Mouse (Mus musculus) large intestine, adult 2 months (tissue): ENCODE measurements at regions not wholly inside any gene's neighbourhood (a gene's known extent, or its start where the extent isn't known, plus 50 kb on each side); places are given as distances from the start of the nearest gene placed in this dataset.

ENCODE experiments used
- DNase-seq: peaks from one replicate; pipeline ENCODE4 v3.0.0-alpha.2; 2012; ENCODE audit warnings: low read depth, low spot score
- WGBS: fragments of 180-500 bp; shearing (Covaris S2); methylation state at CpG from one replicate; pipeline ENCODE4 v1.1.7; 2018; 5-methylcytosine and 5-hydroxymethylcytosine counted together

DNA sequence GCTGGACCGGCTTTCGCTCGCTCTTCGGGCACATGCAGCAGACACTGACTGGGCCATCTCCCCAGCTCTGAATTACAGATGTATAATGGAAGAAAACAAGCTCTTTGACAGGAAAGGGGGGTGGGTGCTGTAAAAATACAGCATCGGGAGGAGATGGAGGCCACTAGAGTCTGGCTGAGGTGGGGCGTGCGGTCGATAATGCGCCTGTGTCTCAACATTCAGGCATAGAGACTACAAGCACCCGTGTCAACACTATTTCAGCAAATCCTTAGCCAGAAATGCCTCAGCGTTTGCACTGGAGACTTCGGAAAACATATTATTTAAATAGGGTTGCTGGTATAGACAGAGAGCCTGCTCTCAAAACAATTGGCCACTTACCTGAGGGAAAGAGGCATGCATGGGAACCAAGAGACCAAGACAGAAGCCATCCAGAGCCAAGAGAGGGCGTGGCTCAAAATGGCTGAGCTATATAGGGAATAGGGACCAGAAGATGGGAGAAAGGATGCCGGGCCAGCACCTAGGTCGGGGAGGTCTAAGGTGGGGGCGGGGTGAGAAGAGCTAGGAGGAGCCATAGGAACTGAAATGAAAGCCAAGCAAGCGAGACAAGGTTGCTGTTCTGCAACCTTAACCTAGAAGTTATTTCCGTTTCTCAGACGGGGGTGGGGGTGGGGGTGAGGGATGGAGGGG is 96.7 kb upstream of the Fam174b start:
- 81% methylated on average over 19 of the region's 19 CpGs for WGBS
- no peak for DNase-seq

DNA sequence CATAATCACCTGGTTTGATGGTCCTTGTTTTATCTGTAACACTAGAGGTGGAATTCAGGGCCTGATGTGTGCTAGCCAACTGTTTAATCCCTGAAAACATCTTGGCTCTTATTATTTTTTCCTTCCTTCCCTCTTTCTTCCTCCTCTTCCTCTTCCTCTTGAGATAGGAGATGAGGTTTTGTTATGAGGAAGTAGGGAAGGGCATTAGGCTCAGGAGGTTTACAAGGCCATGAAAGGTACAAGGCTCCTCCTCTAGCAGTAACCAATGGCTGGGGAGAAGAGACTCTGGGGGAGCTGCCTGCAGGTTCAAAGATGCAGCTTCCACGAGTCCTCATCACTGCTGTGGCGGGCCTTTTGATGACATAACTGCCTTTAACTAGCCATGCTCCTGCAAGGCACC is 98.6 kb upstream of the Chd2 start:
- WGBS = 66% methylated on average over 2 of the region's 2 CpGs
- DNase-seq = no peak

DNA sequence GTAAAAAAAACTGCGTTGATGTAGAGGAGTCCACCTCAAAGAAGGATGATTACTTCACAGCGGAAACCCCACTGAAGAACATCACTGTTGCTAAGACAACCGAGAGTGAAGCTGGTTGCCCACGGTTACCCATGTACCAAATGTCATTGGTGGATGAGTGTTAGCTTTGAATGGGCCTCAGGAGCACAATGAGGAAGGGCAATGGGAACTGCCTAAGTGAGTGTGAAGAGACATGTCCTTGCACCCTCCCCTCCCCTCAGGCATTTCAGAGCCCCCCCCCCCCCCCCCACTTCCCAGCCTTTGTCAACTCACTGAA is 96.1 kb upstream of the Chd2 start:
- no peak for DNase-seq
- 86% methylated on average over 4 of the region's 4 CpGs for WGBS

- WGBS = 85% methylated on average over 5 of the region's 5 CpGs
- no peak for DNase-seq
These were observed 95.6 kb upstream of the Chd2 start for GRCm38 (mm10) chr7:73637101-73637809.

DNA sequence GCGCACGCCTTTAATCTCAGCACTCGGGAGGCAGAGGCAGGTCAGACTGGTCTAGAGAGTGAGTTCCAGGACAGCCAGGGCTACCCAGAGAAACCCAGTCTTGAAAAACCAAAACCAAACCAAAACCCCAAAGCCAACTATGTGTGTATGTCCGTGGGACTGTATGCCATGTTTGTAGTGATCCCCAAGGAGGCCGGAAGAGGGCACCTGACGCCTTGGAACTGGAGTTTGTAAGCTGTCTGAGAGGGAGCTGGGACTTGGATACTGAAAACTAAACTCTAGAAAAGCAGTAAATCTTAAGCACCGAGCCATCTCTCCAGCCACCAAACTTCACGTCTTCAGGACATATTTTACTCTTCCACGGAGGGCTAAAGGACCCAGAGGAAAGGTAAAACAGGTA is 93.8 kb upstream of the Chd2 start:
- 92% methylated on average over 9 of the region's 9 CpGs for WGBS

GRCm38 (mm10) chr7:73630790-73631189 is 89.2 kb upstream of the Chd2 start:
- no peak for DNase-seq
- 76% methylated on average over 7 of the region's 7 CpGs for WGBS

More for the DNA sequence above, 93.8 kb upstream of the Chd2 start:
- DNase-seq = no peak

GRCm38 (mm10) chr7:73629182-73629581 is 87.6 kb upstream of the Chd2 start:
- no peak for DNase-seq
- 82% methylated on average over 2 of the region's 2 CpGs for WGBS

DNA sequence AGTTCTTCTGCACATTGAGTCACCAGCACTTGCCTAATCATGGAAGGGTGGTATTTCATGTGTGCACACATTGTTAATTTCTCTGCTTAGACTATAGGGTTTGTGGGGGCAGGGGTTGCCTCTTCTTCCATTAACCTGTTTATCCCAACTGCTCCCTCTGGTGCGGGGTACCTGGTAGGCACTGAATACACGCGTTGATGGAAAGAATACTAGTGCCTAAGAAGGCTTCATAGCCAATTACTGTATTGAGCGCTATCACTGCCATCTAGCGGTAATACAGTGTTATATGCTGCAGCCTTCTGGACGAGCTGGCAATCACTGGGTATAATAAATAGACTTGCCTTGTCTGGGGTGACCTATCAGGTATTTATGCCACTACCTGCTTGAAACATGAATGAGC is 86.4 kb upstream of the Chd2 start:
- peak; percentile 77 for DNase-seq
- WGBS = 0% methylated on average over 6 of the region's 6 CpGs

- DNase-seq = no peak
- WGBS = 59% methylated on average over 7 of the region's 7 CpGs
These were observed 84.7 kb upstream of the Chd2 start for GRCm38 (mm10) chr7:73626291-73626690.

DNA sequence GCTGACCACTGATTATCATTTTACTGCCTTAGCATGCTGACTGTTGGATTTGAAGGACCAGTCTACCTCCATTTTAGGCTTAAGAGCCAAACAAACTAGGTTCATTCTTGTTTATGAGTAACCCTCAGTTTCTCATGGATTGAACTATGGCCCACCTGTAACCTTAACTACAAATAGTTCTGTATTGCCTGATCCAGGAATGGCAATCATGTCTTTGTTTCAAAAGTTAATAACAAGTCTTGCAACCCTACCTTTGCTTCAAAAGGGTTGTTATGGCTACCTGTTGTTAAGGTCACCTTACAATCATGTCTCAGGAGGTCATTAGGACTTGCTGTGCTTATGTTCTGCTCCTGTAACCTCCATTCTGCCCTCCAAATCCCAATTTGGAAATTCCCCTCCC is 84.0 kb upstream of the Chd2 start:
- no peak for DNase-seq

DNA sequence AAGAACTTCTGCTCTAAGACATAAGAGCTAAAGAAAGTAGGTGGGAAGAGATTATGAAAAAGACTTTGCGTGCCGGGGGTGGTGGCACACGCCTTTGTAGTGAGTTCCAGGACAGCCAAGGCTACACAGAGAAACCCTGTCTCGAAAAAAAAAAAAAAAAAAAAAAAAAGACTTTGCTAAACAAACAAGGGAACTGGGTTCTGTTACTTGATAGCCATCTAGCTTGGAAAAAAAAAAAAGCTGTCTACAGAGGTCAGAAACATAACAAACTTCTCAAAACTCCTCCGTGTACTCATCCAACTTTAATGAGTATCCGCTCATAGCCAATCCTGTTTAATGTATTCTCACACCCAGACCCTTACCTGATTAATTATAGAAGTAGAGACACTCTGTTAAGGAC is 83.4 kb upstream of the Chd2 start:
- DNase-seq = no peak
- WGBS = 56% methylated on average over 6 of the region's 6 CpGs

DNA sequence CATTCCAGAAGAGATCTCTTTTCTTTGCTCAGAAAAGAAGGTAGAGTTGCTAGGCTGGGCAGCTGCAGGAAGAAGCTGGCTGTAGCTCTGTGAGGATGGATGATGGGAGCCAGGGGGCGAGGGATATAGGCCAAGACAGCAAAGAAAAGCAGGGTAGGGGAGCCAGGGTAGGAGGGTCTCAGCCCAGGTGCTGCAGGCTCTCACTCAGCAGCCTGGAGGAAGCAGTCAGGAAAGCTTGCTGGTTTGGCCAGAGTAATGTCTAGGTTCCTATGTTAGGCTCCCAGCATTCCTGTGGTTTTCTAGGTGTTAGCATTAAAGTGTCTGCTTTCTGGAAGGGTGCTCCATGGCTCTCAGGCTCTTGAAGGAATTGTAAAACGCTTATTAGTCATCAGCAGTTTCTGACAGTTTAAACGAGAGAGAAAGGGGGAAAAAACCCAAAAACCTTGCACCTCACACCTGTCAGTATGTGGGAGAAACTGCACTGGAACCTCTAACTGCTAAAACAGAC is 82.5 kb upstream of the Chd2 start:
- 69% methylated on average over 3 of the region's 3 CpGs for WGBS
- DNase-seq = no peak

DNA sequence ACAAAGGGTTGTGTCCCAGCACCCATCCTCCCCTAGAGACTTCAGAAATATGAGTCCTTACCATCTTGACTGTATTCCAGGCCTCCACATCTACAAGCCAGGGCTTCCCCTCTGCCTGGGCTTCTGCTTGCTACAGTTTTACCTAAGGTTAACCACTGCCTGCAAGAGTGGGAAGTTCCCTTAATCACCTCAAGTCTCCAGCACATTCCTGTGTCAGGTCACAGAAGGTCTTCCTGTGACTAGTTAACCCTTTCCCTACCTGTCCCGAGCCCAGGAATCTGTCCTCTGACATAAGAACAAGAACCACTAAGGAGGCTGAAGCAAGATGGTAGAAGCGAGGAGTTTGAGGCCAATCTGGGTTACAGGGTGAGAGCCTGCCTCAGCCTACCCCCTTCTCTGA is 80.8 kb upstream of the Chd2 start:
- 92% methylated on average over 2 of the region's 2 CpGs for WGBS

DNA sequence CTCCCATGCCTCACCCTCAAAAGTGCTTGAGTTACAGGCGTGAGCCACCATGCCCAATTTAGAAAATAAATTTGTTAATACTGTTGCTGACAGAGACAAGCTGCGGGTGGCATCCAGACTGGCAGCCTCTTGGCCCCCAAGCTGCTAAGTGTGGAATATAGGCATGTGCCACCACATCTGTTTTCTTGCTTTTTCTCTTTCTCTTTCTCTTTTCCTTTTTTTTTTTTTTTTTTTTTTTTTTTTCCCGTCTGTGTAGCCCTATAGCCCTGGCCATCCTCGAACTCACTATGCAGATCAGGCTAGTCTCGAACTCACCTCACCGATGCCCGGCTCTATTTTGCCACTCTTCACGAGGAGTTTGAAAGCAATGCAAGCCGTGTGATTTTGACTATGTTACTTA is 78.7 kb upstream of the Chd2 start:
- WGBS = 97% methylated on average over 9 of the region's 9 CpGs
- DNase-seq = no peak

More for the DNA sequence above, 80.8 kb upstream of the Chd2 start:
- DNase-seq = no peak

DNA sequence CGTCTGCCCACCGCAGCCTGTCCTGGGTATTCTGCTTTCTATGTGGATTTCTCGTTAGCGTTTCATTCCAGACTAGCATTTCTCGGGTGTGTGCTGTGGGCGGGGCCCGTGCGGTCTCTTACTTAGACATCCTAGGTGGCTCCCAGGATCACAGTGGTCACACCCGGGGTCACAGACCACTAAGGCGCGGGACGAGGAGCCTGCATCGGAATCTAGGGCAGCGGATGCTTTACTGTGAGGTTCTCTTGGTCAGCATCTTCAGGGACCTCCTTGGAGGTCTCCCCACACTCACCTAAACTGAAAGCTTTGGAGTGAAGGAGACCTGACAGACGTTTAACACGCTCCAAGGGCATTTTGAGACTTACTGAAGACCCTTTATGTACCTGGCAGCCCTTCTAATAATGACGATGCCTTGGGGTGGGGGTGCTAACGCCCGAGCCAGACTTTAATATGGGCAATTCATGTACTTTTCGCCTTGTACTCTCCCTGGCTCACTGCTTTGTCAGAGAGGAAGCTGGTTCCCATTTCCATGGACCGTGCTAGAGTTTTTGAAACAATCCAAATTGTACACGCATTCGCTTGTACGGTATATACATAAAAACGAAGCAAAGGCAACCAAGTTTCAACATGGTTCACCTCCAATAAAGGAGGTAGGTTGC is 77.3 kb upstream of the Chd2 start:
- 1% methylated on average over 25 of the region's 25 CpGs for WGBS

DNA sequence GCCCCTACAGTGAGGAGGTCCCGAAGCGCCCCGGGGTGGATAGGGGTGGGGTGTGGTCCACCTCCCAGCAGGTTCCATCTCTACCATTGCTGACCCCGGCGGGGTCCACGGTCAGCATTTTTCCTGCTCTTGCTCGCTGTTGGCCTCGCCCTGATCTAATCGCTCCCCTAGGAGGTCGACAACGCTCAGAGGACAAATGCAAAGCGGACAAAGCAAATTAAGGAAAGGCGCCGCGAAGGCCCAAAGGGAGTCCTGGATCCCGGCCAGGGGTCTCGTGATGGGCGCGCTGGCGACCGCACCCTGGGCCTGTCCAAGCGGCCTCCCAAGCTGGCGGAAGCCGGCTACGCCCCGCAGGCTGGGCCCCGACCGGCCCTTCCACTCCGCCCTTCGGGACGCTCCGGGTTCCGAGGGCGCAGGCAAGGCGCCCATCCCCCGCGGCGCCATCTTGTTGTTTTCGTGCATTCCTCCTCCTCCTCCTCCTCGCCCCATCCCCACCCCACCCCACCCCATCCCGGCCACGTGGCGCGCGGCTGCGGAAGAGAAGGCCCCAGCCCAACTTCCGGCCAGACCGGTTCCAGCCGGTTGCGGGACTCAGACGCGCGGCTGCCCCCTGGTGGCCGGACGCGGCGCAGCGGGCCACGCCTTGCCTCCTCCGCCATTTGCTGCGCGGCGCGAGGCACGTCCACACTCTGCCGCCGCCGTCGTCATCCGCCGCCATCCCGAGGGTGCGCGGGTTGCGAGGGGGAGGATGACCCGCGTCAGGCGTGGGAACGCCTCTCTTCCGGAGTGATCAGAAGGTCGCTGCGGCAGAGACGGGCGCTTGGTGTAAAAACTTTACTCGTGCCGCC is 76.5 kb upstream of the Chd2 start:
- DNase-seq = peak; percentile 85
- WGBS = under 1% methylated on average over 85 of the region's 86 CpGs

More for the DNA sequence above, 77.3 kb upstream of the Chd2 start:
- no peak for DNase-seq

DNA sequence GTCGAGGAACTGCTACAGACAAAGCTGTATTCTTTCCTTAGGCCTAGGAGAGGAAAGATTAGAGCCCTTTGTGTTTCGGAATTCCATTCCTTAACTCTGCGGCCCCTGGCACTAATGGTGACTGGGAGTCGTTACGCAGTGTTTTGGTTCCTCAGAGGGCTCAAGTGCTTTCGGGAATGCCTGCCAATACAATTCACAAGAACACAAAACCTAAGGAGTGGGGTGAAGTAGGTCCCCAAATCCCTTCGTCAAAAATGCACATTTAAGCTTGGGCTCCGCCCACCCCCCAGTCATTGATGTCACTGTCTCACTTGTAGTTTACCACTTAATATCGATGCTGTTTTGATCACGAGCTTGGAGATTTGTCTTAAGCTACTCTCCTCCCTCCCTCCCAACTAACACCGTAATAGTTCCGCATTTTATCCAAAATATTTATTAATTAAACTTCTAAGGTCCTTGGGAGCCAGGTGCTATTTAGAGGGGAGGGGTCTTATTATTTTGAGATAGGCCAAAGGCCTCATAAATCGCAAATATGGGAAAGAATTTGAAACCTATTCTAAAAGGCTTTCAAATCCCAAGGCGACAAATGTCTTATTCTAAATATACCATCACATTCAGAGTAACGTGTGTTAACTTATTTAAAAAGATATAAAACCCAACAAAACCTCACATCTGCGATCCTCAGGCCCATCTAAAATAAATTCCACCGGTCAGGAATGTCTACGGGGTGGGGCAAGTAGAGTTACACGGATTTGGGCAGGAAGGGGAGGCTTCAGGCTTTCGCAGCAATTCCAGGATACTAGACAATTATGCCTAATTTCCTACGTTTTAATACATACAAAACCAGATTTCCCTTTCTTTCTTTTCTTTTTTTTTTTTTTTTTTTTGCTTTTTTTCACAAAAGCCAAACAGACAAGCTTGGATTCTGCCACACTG is 75.6 kb upstream of the Chd2 start:
- WGBS = 23% methylated on average over 21 of the region's 21 CpGs
- DNase-seq = no peak

- no peak for DNase-seq
- WGBS = 57% methylated on average over 11 of the region's 11 CpGs
These were observed 74.4 kb upstream of the Chd2 start for GRCm38 (mm10) chr7:73616015-73616414.
